Mouse (Mus musculus): ENCODE results near the gene Gm525. TPM values are rescaled to one million over a fixed set of nuclear protein-coding genes. Genes with fewer than 3 reads are reported as not detected.

The Gm525 gene
- total RNA-seq (2014; rRNA removed) (not detected in 2 replicates), polyA plus RNA-seq (2015; fragmentation: Nextera tagmentation; extraction: Ambion mirVana) (0.30 and 0.39 TPM in 2 replicates)

DNA sequence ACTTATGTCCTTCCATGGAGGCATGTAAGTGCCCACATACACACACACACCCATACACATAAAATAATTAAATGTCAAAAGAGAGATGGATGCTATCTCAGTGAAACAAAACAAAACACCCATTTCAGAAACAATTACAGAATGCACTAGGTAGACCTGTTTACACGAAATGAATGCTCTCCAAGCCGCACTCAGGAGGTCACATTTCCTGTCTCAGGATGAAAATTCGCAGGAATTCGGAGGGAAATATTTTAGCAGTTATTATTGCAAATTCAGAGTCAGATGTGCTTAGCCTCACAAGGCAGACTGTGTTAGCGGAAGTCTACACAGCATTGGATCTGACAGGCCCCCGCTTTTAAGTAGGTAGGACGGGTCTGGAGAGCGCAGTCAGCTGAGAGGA is at the start of gene Gm525:
Gene Gm525, plus strand, starts transcription at position 301 of the 400 bp plus-strand sequence.
- Histone ChIP-seq H3K4me3 (ENCODE audit: low read depth, low read length) (no peak within 1 kb of the TSS), H3K9me3 (ENCODE audit: low read length) (no peaks in the 10 kb centered on the region), H3K4me1 (ENCODE audit: insufficient read depth) (no peaks in the 10 kb centered on the region), H3K36me3 (ENCODE audit: insufficient read depth) (no peaks in the 10 kb centered on the region), H3K27me3 (ENCODE audit: insufficient read depth, low read length) (no peaks in the 10 kb centered on the region), H3K4me2 (ENCODE audit: low read depth) (no peak within 1 kb of the TSS), H3K9ac (peak within 1 kb of the TSS; percentile 39; the same call in 1 of the 2 replicates), H3K27ac (ENCODE audit: low read depth, low read length) (no peak within 1 kb of the TSS)
- no peak for TF ChIP-seq CTCF (IDR thresholded peaks at IDR 0.05; ENCODE audit: low read depth)
- DNase-seq (no peak), ATAC-seq (no peak)
- 91% methylated on average over 8 of the region's 8 CpGs for WGBS

DNA sequence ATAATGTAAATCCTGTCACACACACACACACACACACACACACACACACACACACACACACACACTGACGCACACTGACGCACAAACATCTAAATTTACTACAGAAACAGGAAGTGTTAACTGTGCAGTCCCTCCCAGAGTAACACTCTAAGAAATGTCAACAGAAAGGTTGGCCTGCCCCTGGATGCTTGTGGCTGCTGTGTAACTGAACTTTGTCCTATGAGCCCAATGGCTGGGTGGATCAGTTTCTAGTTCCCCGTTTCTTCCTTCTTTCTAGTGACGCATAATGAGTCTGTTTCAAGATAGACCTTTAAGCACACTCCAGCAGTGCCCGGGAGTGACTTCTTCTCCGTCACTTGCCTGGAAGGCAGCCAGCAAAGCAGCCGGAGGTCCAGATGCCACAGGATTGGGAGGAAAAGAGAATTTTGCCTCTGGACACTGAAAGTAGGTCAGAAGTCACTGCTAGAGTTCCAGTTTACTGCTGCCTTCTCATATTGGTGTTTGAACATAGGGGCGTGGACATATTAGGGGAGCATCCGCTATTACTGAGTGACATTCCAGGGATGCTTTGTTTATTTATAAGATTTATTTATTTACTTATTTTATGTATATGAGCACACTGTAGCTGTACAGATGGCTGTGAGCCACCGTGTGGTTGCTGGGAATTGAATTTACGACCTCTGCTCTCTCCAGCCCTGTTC is 49.3 kb upstream of the Gm525 start:
- no peaks in the 10 kb centered on the region for H3K9me3 ChIP-seq (ENCODE audit: low read length)
- H3K27ac ChIP-seq (ENCODE audit: low read depth, low read length), result no peak overlapping the region
- no peaks in the 10 kb centered on the region for H3K36me3 ChIP-seq (ENCODE audit: insufficient read depth)
- ATAC-seq (no peak), DNase-seq (peak; percentile 12)
- no peaks in the 10 kb centered on the region for H3K27me3 ChIP-seq (ENCODE audit: insufficient read depth, low read length)
- no peak for TF ChIP-seq CTCF (IDR thresholded peaks at IDR 0.05; ENCODE audit: low read depth)
- no peaks in the 10 kb centered on the region for H3K4me1 ChIP-seq (ENCODE audit: insufficient read depth)
- no peak overlapping the region for H3K9ac ChIP-seq
- WGBS, result 62% methylated on average over 11 of the region's 11 CpGs
- no peak overlapping the region for H3K4me3 ChIP-seq (ENCODE audit: low read depth, low read length)
- H3K4me2 ChIP-seq (ENCODE audit: low read depth), result no peak overlapping the region

DNA sequence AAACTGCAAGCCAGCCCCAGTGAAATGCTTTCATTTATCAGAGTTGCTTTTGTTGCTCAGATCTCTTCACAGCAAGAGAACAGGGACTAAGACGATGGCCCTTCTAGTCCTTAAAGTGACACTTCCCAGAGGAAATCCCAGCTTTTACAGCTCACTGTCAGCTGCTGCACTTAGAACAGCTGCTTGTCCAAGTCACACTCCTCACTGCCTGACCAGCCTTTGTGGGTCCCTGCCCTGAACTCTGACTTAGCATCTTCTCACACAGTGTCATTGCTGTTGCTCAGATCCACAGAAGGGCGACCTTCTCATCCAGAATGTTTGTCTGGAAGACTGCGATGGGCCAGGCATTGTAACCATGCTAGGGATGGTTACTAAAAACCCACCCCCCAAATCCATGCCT is 48.0 kb upstream of the Gm525 start:
- H3K4me1 ChIP-seq (ENCODE audit: insufficient read depth), result no peaks in the 10 kb centered on the region
- ATAC-seq, result no peak
- no peak for TF ChIP-seq CTCF (IDR thresholded peaks at IDR 0.05; ENCODE audit: low read depth)

DNA sequence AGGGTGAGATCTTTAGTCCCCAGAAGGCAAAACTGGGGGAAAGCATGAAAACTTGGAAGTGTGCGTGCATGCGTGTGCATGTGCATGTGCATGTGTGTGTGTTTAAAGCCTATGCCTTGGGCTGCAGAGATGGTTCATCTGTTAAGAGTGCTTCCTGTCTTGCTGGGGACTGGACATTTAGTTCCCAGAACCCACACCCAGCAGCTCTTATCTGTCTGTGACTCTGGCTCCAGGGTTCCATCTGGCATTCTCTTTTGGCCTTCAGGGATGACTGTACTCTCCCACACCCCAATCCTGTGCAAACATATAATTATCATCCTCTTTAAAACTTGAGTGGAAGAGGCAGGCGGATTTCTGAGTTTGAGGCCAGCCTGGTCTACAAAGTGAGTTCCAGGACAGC is 47.5 kb upstream of the Gm525 start:
- Histone ChIP-seq H3K9ac (no peak overlapping the region), H3K27ac (ENCODE audit: low read depth, low read length) (no peak overlapping the region), H3K4me1 (ENCODE audit: insufficient read depth) (no peaks in the 10 kb centered on the region), H3K4me3 (ENCODE audit: low read depth, low read length) (no peak overlapping the region), H3K4me2 (ENCODE audit: low read depth) (no peak overlapping the region), H3K27me3 (ENCODE audit: insufficient read depth, low read length) (no peaks in the 10 kb centered on the region), H3K9me3 (ENCODE audit: low read length) (no peaks in the 10 kb centered on the region), H3K36me3 (ENCODE audit: insufficient read depth) (no peaks in the 10 kb centered on the region)
- DNase-seq (no peak), ATAC-seq (no peak)
- 99% methylated on average over 3 of the region's 3 CpGs for WGBS
- no peak for TF ChIP-seq CTCF (IDR thresholded peaks at IDR 0.05; ENCODE audit: low read depth)

More for the DNA sequence above, 48.0 kb upstream of the Gm525 start:
- H3K27me3 ChIP-seq (ENCODE audit: insufficient read depth, low read length), result no peaks in the 10 kb centered on the region
- no peaks in the 10 kb centered on the region for H3K36me3 ChIP-seq (ENCODE audit: insufficient read depth)
- H3K9me3 ChIP-seq (ENCODE audit: low read length), result no peaks in the 10 kb centered on the region
- WGBS, result 75% methylated on average over 3 of the region's 3 CpGs
- H3K27ac ChIP-seq (ENCODE audit: low read depth, low read length), result no peak overlapping the region
- H3K4me2 ChIP-seq (ENCODE audit: low read depth), result no peak overlapping the region
- DNase-seq, result no peak
- no peak overlapping the region for H3K9ac ChIP-seq
- H3K4me3 ChIP-seq (ENCODE audit: low read depth, low read length), result no peak overlapping the region

DNA sequence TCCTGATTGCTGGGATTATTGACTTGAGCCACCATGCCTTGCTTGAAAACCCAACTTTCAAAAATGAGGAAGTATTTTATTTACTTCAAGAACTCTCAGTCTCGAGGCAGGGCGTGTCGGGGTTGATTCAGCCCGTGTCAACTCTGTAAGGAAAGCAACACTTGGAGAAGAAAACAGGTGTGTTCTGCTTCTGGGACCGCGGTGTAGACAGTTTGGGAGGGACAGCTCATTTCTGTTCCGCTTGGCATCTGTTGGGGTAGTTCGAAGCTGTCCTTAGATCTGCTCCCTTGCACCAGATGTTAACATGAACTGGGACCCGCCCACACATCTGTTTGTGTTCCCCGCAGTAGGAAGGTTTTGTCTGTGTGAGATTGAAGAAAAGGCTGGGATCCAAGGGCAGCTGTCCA is 45.7 kb upstream of the Gm525 start:
- Histone ChIP-seq H3K36me3 (ENCODE audit: insufficient read depth) (no peaks in the 10 kb centered on the region), H3K9me3 (ENCODE audit: low read length) (no peaks in the 10 kb centered on the region)

DNA sequence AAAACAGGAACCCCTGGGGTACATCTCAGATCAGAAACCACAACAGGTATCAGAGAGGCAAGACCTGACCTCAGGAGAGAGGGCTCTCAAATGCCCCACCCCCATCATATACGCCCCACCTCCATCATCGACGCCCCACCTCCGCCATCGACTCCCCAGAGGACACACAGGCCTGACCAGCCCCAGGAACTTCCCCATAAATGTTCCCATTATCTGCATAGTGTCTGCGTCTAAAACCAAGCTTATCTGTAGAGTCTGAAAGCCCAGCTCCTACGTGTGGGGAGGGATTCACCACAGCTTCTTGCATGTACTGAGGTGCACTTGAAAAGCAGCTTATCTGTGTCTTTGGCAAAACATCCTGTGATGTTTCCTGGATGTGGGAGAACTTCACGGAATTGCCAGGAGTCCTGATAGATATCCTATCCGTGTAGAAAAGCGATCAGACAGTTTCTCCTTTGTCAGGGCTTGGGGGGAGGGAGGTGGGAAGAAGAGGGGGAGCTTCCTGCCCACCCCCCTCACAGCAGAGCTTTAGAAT is 44.7 kb upstream of the Gm525 start:
- H3K4me3 ChIP-seq (ENCODE audit: low read depth, low read length), result no peak overlapping the region
- H3K27me3 ChIP-seq (ENCODE audit: insufficient read depth, low read length), result no peaks in the 10 kb centered on the region
- ATAC-seq, result no peak
- no peaks in the 10 kb centered on the region for H3K9me3 ChIP-seq (ENCODE audit: low read length)
- WGBS, result 63% methylated on average over 10 of the region's 10 CpGs
- H3K27ac ChIP-seq (ENCODE audit: low read depth, low read length), result no peak overlapping the region
- no peaks in the 10 kb centered on the region for H3K36me3 ChIP-seq (ENCODE audit: insufficient read depth)
- H3K4me1 ChIP-seq (ENCODE audit: insufficient read depth), result no peaks in the 10 kb centered on the region
- DNase-seq, result no peak
- no peak for TF ChIP-seq CTCF (IDR thresholded peaks at IDR 0.05; ENCODE audit: low read depth)
- H3K4me2 ChIP-seq (ENCODE audit: low read depth), result no peak overlapping the region
- H3K9ac ChIP-seq, result no peak overlapping the region

More for the DNA sequence above, 45.7 kb upstream of the Gm525 start:
- Histone ChIP-seq H3K27ac (ENCODE audit: low read depth, low read length) (no peak overlapping the region), H3K4me1 (ENCODE audit: insufficient read depth) (no peaks in the 10 kb centered on the region), H3K9ac (no peak overlapping the region), H3K27me3 (ENCODE audit: insufficient read depth, low read length) (no peaks in the 10 kb centered on the region), H3K4me2 (ENCODE audit: low read depth) (no peak overlapping the region), H3K4me3 (ENCODE audit: low read depth, low read length) (no peak overlapping the region)
- ATAC-seq (no peak), DNase-seq (no peak)
- no peak for TF ChIP-seq CTCF (IDR thresholded peaks at IDR 0.05; ENCODE audit: low read depth)
- 82% methylated on average over 10 of the region's 10 CpGs for WGBS

DNA sequence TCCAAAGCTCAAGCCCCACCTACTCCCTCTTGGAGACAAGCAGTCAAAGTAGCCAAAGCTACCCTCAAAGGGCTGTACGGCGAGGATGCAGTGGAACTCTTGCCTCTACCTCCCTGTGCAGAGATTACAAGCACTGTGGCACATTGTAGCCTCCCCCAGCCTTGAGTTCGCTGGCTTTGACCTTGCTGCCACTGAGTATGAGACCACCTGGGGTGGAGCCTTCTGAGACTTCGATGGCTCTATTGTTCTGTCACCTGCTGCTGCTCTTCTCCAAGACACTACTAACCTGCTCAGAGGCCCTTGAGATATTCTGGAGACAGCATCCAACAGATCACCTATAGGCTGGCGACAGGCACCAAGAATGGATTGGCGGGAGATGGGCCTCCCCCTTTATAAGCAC is 43.1 kb upstream of the Gm525 start:
- no peaks in the 10 kb centered on the region for H3K4me1 ChIP-seq (ENCODE audit: insufficient read depth)
- no peak for ATAC-seq
- H3K4me3 ChIP-seq (ENCODE audit: low read depth, low read length), result no peak overlapping the region
- no peaks in the 10 kb centered on the region for H3K36me3 ChIP-seq (ENCODE audit: insufficient read depth)
- no peak overlapping the region for H3K27ac ChIP-seq (ENCODE audit: low read depth, low read length)
- no peaks in the 10 kb centered on the region for H3K9me3 ChIP-seq (ENCODE audit: low read length)
- DNase-seq, result no peak
- H3K9ac ChIP-seq, result no peak overlapping the region
- no peak for TF ChIP-seq CTCF (IDR thresholded peaks at IDR 0.05; ENCODE audit: low read depth)
- H3K4me2 ChIP-seq (ENCODE audit: low read depth), result no peak overlapping the region
- WGBS, result 74% methylated on average over 6 of the region's 6 CpGs
- no peaks in the 10 kb centered on the region for H3K27me3 ChIP-seq (ENCODE audit: insufficient read depth, low read length)
